Mouse (Mus musculus) gonadal fat pad, adult 2 months (tissue): ENCODE data around the gene Hic2. TPM values are rescaled to one million over a fixed set of nuclear protein-coding genes. Genes with fewer than 3 reads are reported as not detected.
"Not testable (repeated sequence)": the region's sequence is repeated elsewhere in the genome, so short reads cannot be mapped to it uniquely, and the experiment has no call there.

ENCODE experiments used
- DNase-seq: peaks from one replicate; pipeline ENCODE4 v3.0.0-alpha.2; 2012; ENCODE audit warnings: low read depth
- polyA plus RNA-seq: library from polyadenylated mRNA; depleted of rRNA; stranded (reverse); fragments of >200 nt; gene quantifications from 2 replicates; pipeline ENCODE4 v1.2.3, GENCODE M21; 2012; rRNA removed

Hic2 gene
- 2.6 and 3.4 TPM in 2 replicates for polyA plus RNA-seq

- DNase-seq = no peak
Measured at GRCm38 (mm10) chr16:17232794-17233701, at the start of gene Hic2. Gene Hic2, plus strand, starts transcription at chr16:17233572.

DNA sequence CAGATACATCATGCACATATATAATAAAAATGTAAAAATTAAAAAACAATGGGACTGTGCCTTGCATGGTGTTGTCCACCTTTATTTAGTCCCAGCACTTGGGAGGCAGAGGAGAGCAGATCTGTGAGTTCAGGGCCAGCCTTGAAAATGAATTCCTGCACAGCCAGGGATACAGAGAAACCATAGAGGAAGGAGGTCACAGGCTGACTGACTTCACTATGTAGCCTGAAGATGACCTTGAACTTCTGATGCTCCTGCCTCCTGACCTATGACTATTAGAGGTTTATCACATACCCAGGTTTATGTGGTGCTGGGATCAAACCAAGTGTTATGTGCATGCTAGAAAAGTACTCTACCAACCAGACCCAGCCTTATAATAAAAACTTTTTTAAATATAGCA is 47.9 kb upstream of the Hic2 start:
- no peak for DNase-seq

GRCm38 (mm10) chr16:17193823-17194222 is 39.5 kb upstream of the Hic2 start:
- no peak for DNase-seq

- no peak for DNase-seq
Measured at GRCm38 (mm10) chr16:17200121-17200952, 33.0 kb upstream of the Hic2 start.

DNA sequence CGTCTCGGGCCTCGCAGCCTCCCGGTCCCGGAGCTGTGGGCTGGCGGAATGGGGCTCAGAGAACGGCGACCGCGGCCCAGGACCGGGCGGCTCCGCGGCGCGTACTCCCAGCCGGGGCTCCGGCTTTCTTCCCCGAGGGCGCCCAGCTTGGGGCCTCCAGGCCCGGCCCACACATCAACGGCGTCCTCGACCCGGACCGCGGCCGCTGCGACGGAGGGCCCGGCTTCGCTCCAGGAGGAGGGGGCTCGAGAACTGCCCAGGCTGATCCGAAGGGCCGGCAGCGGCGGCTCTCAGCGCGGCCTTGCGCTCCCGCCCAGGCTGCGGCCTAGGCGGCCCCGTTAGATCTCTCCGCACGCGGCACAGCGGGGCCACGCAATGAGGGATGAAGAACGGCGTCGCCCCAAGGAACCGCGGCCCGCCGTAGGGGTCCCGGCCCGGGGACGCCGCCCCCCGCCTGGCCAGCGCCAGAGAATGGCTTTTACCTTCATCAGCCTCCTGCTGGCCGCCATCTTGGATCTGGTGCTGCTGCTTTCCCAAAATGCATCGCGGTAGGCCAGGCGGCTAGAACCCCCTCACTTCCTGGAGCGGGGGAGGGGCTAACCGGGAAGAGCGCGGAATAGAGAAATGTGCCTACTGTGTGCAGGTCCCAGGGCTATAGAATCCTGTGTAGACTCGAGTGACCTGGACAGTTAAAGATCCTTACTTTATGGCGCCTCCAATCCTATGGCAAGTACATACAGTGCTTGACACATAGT is 32.2 kb upstream of the Hic2 start:
- no peak for DNase-seq

DNA sequence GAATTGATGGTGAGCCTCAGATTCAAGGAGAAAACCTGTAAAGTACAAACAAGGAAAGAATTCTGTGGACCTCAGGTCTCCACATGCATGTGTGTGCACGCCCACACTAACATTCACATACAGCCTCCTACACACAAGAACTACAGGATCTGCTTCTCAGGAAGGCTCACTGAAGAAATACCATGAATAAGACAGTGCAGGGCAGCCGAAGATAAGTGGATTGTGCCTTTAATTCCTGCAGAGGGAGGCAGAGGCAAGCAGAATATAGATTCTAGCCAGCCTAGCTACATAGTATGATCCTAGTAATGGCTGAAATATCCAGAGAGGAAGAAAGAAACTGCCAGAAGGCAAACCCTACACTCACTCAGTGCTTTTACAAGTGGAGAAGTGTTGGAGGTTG is 31.4 kb upstream of the Hic2 start:
- DNase-seq = peak; percentile 67

DNA sequence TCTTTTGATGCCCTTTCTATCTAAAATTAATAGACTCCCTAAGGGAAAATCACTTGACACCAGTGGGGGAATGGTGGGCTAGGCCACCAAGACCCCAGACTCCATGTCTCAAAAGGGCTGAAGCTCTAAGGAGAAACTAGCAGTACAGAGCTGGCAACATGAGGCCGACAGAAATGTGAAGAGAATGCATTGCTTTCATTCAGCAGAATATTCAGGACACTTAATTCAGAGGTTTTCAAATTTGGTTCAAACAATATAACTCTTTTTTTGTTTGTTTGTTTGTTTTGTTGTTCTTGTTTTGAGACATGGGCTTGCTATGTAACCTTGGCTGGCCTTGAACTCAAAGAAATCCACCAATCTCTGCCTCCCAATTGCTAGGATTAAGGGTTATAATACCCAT is 30.8 kb upstream of the Hic2 start, which contains the start of gene Ube2l3:
Gene Ube2l3 (minus strand): TSS at position 101 of the 400 bp plus-strand sequence.
- DNase-seq = no peak

DNA sequence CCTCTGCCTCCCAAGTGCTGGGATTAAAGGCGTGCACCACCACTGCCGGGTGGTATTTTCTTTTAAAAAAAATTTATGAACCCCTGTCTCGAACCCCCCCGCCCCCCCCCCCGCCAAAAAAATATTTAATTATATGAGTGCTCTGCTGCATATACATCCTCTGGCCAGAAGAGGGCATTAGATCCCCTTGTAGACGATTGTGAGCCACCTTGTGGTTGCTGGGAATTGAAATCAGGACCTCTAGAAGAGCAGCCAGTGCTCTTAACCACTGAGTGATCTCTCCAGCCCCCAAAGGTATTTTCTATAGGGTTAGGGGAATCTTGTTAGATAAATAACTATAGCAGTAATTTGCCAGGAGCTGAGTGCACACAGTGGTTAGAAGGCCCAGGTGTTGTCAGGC is 28.4 kb upstream of the Hic2 start:
- no peak for DNase-seq

- DNase-seq = no peak
Measured at GRCm38 (mm10) chr16:17208389-17209361, 24.7 kb upstream of the Hic2 start, which contains the start of gene Rimbp3. Gene Rimbp3, plus strand, starts transcription at chr16:17208603.

DNA sequence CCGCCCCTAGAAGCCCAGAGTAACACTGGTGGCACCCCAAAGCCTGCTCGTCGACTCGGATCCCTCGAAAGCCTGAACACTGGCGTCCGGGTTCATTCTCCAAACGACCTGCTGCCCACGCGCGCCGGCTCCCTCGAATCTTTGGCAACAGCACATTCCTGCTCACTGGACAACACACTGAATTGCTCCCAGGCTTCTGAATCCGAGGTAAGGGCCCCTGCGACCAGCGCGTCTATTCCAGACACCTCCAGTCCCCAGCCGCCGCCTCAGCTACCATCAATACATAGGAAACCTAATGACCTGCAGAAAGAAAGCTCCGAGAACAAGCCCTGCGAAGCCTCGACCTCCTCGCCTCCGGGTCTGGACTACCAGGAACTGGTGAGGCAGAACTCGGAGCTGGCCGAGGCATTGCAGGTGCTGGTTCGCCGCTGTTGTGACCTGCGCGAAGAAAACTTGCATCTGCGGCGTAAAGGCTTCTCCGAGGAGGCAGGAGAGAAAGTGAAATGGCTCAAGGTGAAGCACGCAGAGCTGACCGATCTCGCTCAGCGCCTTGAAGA is 23.9 kb upstream of the Hic2 start:
- no peak for DNase-seq

GRCm38 (mm10) chr16:17209981-17210838 is 23.2 kb upstream of the Hic2 start:
- no peak for DNase-seq

- no peak for DNase-seq
Measured at GRCm38 (mm10) chr16:17216934-17217633, 16.3 kb upstream of the Hic2 start.

GRCm38 (mm10) chr16:17220127-17220733 is 13.1 kb upstream of the Hic2 start:
- DNase-seq = no peak

DNA sequence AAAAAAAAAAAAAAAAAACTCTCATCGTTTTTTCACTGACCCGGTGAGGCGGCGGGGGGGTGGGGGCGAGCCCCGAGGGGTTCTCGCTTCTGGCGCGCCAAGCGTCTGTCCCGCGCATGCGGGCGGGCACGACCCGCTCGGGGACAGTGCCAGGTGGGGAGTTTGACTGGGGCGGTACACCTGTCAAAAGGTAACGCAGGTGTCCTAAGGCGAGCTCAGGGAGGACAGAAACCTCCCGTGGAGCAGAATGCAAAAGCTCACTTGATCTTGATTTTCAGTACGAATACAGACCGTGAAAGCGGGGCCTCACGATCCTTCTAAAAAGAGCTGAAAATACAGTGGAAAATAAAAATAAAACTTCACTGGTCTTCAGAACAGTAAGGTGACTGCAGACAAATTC is 11.2 kb upstream of the Hic2 start:
- DNase-seq = no peak

DNA sequence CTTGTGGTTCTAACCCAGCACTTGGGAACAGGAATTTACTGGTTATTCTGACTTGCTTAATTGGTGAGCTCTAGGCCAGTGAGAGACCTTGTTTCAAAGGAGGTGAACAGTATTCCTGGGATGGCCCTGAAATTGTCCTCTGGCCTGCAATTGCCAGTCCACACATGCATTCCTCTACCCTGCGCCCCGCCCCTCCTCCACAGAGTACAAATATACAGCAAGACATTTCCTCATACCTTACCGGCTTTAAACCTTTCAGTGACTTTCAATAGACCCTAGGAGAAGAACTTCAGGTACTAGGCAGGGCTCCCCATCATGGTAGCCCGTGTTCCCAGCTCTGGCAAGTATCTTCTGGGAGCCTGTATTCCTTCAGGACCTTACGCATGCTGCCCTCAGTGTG is 7.8 kb upstream of the Hic2 start:
- no peak for DNase-seq

DNA sequence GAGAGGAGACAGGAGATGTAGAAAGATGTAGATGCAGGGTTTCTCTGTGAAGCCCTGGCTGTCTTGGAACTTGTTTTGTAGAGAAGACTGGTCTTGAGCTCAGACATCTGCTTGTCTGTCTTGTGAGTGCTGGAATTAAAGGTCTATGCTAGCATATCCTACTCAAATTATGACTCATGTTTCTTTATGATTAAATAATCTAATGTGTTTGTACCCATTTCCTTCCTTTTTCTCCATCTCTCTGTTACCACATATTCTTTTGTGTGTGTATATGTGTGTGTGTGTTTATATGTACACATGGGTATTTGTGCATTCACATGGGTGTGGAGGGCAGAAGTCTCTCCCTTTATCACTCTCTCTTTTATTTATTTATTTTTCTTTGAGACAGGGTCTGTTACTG is 6.9 kb upstream of the Hic2 start:
- DNase-seq = no peak

DNA sequence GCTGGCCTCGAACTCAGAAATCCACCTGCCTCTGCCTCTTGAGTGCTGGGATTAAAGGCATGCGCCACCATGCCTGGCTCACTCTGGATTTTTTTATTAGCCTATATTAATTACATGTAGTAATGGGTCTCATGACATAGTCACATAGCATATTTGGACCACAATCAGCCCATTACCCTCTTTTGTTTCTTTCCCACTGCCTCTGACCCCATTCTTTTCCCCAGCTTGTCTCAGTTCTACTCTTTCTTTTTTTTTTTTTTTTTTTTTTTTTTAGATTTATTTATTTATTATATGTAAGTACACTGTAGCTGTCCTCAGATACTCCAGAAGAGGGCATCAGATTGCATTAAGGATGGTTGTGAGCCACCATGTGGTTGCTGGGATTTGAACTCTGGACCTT is 1.8 kb upstream of the Hic2 start:
- DNase-seq = not testable (repeated sequence)
